Mouse (Mus musculus) urinary bladder, postnatal 25 days (tissue): Measurements from ENCODE around the gene Unc13c.

Source experiments
- DNase-seq: peaks from one replicate; pipeline ENCODE4 v3.0.0; 2022; ENCODE audit warnings: low spot score

Gene Unc13c

GRCm38 (mm10) chr9:73625171-73625570 is 343.6 kb downstream of the Unc13c start:
- no peak for DNase-seq

- no peak for DNase-seq
Observed at GRCm38 (mm10) chr9:73612896-73613295, 355.9 kb downstream of the Unc13c start.

GRCm38 (mm10) chr9:73603921-73604320 is 364.8 kb downstream of the Unc13c start:
- no peak for DNase-seq

- no peak for DNase-seq
Observed at GRCm38 (mm10) chr9:73565558-73565957, 403.2 kb downstream of the Unc13c start.

DNA sequence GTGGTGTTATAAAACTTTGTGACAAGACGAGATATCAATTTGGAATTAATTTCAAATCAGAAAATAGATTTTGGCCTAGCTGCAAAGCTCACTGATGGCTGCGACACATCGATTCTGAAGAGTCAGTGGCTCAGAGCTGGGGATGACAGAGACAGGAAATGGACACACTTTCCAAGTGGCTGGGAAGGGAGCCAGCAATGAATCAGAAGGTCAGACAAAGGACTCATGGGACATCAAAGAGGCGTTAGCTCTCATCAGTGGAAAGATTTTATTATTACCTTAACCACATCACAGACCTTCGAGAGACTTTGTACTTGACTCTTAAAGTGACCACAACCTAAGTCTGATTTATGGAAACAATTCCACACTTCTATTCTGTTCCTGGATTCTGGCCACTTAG is 408.7 kb downstream of the Unc13c start:
- DNase-seq: peak; percentile 3

DNA sequence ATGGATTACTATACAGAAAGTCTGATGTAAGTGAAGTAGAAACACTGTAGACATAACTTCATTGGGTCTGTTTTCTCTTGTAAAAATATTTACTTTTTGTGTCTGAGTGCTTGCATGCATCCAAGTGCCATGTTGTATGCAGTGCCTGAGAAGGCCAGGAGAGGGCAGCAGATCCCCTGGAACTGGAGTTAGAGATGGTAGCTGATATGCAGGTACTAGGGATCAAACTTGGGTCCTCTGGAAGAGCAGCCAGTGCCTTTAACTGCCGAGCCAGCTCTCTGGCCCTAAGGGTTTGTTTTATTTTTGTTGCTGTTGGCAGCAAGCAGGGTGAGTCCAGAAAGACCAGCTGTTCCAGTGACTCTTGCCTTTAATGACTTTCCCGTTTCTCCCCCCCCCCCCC is 411.0 kb downstream of the Unc13c start:
- peak; percentile 22 for DNase-seq

DNA sequence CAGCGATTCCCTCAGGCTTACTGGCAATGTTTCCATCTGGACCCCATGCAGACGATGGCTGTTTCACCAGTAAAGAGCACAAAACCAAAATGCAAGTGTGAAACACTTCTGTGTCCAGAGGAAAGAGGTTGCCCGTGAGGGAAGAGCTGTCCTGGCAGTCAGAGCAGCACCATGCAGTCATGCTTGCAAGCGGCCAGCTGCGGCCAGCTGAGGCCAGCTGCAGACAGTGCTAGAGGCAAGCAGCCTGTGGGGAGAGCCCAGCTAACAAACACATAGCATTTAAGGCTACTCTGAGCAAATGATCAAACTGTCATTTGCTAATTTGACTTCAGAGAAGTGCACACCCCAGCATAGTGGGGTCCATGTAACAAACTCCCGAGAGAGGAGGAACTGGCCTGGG is 413.4 kb downstream of the Unc13c start:
- DNase-seq: no peak

DNA sequence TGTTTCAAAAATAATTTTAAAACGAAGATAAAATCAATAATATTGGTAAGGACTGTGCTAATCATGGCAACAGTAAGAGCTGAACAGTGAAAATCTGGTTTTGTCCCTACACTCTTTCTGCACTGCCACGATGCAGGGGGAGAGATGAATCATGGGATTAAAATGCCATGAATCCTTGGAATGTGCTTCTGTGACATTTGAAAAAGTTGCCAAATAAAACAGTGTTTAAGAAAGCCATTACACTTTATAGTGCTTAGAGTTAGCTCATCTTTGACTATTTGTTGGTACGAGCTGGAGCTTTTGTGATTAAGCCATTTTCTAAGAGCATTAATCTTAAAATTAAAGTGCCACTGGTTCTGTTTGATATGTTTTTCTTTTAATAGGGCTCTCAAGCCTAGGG is 496.2 kb downstream of the Unc13c start:
- no peak for DNase-seq

- DNase-seq: no peak
Observed at GRCm38 (mm10) chr9:73462027-73462426, 506.7 kb downstream of the Unc13c start.

DNA sequence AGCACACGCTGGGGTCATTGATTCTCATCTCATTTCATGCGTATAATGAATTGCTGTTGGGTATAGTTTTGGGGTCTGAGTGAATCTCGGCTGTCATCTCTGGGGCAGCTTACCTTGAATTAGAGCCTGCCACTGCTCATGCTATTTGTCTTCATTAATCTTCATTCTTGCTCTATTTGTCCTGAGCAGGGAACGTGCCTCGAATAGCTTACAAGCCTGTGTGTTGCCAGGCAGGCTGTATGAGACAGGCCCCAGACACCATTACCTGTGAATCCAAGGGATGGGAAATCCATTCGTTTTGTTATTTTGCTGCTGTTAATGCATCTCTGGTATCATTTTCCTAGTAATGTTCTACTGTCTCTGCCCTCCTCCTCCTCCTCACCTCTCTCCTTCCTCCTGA is 518.8 kb downstream of the Unc13c start:
- DNase-seq: no peak

DNA sequence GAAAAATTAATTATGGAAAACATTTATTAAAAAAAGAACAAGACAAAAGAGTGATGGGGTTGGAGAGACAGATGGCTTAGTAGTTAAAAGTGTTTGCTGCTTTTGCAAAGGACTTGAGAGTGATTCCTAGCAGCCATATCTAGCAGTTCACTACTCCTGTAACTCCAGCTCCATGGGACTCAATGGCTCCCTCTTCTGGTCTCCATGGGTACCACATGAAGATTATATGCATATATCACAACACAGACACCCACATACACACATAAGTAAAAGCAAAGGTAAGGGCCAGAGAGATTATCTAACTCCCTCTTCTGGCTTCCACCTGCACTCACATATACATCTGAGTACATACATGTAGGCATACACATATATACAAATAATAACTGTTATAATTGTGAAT is 519.5 kb downstream of the Unc13c start:
- DNase-seq: no peak

GRCm38 (mm10) chr9:73431925-73432324 is 536.8 kb downstream of the Unc13c start:
- no peak for DNase-seq
